Mouse (Mus musculus): ENCODE data around the gene Tmem270. TPM values are rescaled to one million over a fixed set of nuclear protein-coding genes. Genes with fewer than 3 reads are reported as not detected.

The Tmem270 gene
- total RNA-seq, 2 experiments from 2014 or later, result not detected

- DNase-seq, result peak in 1 of 2 experiments; percentile 50
- intact Hi-C loops (cut with DNase I), result no loop called here
These were observed 15.9 kb downstream of the Tmem270 start for GRCm38 (mm10) chr5:134890601-134891054.

GRCm38 (mm10) chr5:134888505-134888904 lies 18.0 kb downstream of the Tmem270 start:
- intact Hi-C loops (cut with DNase I), result no loop called here
- peak; percentile 37 for DNase-seq

GRCm38 (mm10) chr5:134887447-134888335 lies 18.8 kb downstream of the Tmem270 start:
- peak; percentile 73 to 74 for DNase-seq
- intact Hi-C loops (cut with DNase I), result no loop called here

GRCm38 (mm10) chr5:134883077-134883476 lies 23.5 kb downstream of the Tmem270 start:
- intact Hi-C loops (cut with DNase I), result no loop called here
- DNase-seq, result peak; percentile 60 to 66

- peak in 1 of 2 experiments; percentile 3 for DNase-seq
- intact Hi-C loops (cut with DNase I), result no loop called here
These were observed 29.7 kb downstream of the Tmem270 start for GRCm38 (mm10) chr5:134876801-134877200.

GRCm38 (mm10) chr5:134875245-134875644 lies 31.3 kb downstream of the Tmem270 start:
- peak in 1 of 2 experiments; percentile 14 for DNase-seq
- intact Hi-C loops (cut with DNase I), result no loop called here

GRCm38 (mm10) chr5:134873956-134874879 lies 32.3 kb downstream of the Tmem270 start:
- intact Hi-C loops (cut with DNase I), result no loop called here
- peak; percentile 87 to 88 for DNase-seq

GRCm38 (mm10) chr5:134873034-134873433 lies 33.5 kb downstream of the Tmem270 start:
- intact Hi-C loops (cut with DNase I), result no loop called here
- no peak for DNase-seq

GRCm38 (mm10) chr5:134872597-134872996 lies 33.9 kb downstream of the Tmem270 start:
- peak; percentile 65 to 69 for DNase-seq
- intact Hi-C loops (cut with DNase I), result no loop called here

GRCm38 (mm10) chr5:134868506-134868905 lies 38.0 kb downstream of the Tmem270 start:
- intact Hi-C loops (cut with DNase I), result loop anchor here (5.0 kb wide), 1 partner anchor 81 kb away; no protein-coding TSS in a partner anchor

GRCm38 (mm10) chr5:134867320-134868144 lies 39.0 kb downstream of the Tmem270 start:
- peak; percentile 25 to 34 for DNase-seq
- intact Hi-C loops (cut with DNase I), result loop anchor here (5.0 kb wide), 1 partner anchor 80 kb away; no protein-coding TSS in a partner anchor

More at GRCm38 (mm10) chr5:134868506-134868905, 38.0 kb downstream of the Tmem270 start:
- no peak for DNase-seq

- DNase-seq, result peak; percentile 89 to 90
- intact Hi-C loops (cut with DNase I), result loop anchor here (5.0 kb wide), 1 partner anchor 78 kb away; no protein-coding TSS in a partner anchor
These were observed 41.4 kb downstream of the Tmem270 start for GRCm38 (mm10) chr5:134865158-134865557.

- intact Hi-C loops (cut with DNase I), result no loop called here
- peak in 1 of 2 experiments; percentile 16 for DNase-seq
These were observed 44.5 kb downstream of the Tmem270 start for GRCm38 (mm10) chr5:134861902-134862497.

GRCm38 (mm10) chr5:134859193-134859592 lies 47.3 kb downstream of the Tmem270 start:
- intact Hi-C loops (cut with DNase I), result no loop called here
- DNase-seq, result no peak

- no peak for DNase-seq
- intact Hi-C loops (cut with DNase I), result no loop called here
These were observed 48.2 kb downstream of the Tmem270 start for GRCm38 (mm10) chr5:134858378-134858777.

- no peak for DNase-seq
- intact Hi-C loops (cut with DNase I), result no loop called here
These were observed 53.7 kb downstream of the Tmem270 start for GRCm38 (mm10) chr5:134852873-134853272.
